Mouse (Mus musculus): ENCODE data around the gene Ech1.

The Ech1 gene

GRCm38 (mm10) chr7:28859953-28860352, 34.9 kb downstream of the Ech1 start:
- DNase-seq (ENCODE audit: low read depth, low spot score): no peak

DNA sequence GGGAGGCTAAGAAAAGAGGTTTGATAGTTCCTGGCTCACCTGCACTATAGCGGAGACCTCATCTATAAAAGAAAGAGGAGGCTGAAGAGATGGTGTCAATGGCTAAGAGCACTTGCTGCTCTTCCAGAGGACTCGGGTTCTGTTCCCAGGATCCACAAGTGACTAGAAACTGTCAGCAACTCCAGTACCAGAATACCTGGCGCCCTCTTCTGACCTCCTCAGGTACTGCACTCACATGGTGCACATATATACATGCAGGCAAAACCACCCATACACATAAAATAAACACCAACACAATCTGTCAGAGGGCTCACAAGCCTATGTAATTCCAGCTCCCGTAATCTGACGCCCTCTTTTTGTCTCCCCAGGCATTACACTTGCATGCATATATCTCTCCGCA, 35.9 kb downstream of the Ech1 start:
- no peak for DNase-seq (ENCODE audit: low read depth, low spot score)

- DNase-seq (ENCODE audit: low read depth, low spot score): no peak
These were observed 37.9 kb downstream of the Ech1 start for GRCm38 (mm10) chr7:28862817-28863499.

DNA sequence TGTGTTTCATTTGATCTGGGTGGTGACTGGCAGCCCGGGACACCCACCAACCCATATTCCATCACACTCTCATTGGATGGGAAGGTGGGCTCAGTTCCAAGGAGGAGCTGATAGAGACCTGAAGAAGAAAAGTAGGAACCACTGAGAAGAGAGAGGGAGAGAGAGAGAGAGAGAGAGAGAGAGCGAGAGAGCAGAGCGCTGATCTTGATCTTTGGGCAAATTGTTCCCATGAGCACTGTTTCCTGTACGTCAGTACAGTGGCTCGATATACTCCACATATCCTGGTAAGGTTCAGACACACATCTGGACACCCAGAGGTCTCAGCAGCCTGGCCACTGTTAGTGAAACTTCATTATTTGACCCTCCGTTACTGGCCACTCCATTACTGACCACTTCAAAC, 38.5 kb downstream of the Ech1 start, which contains the start of gene Lgals7:
Gene Lgals7, plus strand, starts transcription at position 314 of the 400 bp plus-strand sequence.
- DNase-seq (ENCODE audit: low read depth, low spot score): no peak

- no peak for DNase-seq (ENCODE audit: low read depth, low spot score)
These were observed 39.3 kb downstream of the Ech1 start for GRCm38 (mm10) chr7:28864288-28864750.

GRCm38 (mm10) chr7:28865481-28866300, 40.7 kb downstream of the Ech1 start:
- DNase-seq (ENCODE audit: low read depth, low spot score): peak; percentile 52

DNA sequence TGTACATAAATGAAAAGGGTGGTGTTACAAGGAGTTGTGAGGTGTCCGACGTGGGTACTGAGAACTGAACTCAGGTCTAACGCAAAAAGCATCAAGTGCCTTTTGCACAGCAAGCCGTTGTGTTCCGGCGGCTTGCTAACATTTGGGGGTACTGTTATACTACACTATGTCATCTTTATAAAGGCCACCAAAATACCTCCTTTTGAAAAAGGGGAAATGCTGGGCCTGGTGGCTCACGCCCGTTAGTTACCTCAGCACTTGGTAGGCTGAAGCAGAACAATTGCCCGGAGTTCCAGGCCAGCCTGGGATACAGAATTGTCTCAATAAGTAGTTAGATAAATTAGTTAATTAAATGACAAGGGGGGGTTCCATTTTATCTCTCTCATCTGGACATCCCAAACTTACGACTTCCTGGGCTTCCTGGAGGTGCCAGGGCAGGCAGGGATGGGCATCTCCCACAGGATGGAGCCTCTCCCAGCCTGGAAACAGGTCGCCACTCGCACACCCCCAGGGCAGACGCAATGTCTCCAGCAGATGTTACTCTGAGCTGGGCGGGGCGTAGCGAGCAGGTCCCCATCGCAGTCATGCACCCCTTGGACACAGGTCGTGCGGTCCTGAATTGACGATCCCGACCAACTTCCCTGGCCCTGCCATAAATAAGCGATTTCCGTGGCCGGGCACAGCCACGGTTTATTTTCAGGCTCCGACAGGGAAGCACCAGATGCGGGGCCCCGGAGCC, 41.9 kb downstream of the Ech1 start:
- DNase-seq (ENCODE audit: low read depth, low spot score): no peak

GRCm38 (mm10) chr7:28867508-28868340, 42.7 kb downstream of the Ech1 start:
- DNase-seq (ENCODE audit: low read depth, low spot score): peak; percentile 57

- no peak for DNase-seq (ENCODE audit: low read depth, low spot score)
These were observed 46.1 kb downstream of the Ech1 start for GRCm38 (mm10) chr7:28870901-28871664.

DNA sequence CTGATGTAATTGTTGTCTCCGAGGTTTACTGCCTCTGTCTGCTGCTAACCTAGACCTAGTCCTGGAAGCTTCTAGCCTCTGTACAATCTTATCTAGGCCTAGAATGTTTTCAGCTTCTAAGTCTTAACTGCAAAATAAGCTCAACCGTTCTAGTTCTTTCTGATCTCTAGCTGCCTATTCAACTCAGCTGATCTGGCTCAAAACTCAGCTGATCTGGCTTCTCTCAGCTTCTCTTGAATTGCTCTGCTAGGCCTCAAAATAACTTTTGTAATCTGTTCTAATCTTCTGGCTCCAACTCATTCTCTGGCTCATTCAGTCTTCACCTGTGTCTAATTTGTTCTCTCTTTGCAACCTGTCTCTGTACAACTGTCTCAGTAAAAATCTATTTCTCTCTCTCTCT, 49.5 kb downstream of the Ech1 start:
- no peak for DNase-seq (ENCODE audit: low read depth, low spot score)

DNA sequence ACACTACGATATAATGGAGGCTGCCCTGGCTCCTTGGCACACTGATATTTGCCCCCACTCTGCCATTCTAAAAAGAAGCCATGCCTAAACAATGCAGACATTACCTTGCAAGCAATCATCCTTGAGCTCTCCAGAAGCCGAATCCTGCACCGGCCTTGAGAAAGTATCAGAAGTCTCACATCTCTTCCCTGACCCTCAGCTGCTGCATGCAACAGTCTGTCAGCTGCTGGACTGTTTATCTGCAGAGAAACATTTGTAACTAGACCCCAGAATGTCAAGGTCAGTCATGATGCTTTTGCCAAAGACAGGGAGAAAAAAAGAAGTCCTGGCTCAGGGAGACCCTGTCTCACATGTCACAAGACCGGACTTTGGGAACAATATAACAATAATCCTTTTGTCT, 51.1 kb downstream of the Ech1 start:
- no peak for DNase-seq (ENCODE audit: low read depth, low spot score)

- DNase-seq (ENCODE audit: low read depth, low spot score): no peak
These were observed 52.1 kb downstream of the Ech1 start for GRCm38 (mm10) chr7:28877155-28877554.

GRCm38 (mm10) chr7:28877856-28878255, 52.8 kb downstream of the Ech1 start:
- DNase-seq (ENCODE audit: low read depth, low spot score): no peak

DNA sequence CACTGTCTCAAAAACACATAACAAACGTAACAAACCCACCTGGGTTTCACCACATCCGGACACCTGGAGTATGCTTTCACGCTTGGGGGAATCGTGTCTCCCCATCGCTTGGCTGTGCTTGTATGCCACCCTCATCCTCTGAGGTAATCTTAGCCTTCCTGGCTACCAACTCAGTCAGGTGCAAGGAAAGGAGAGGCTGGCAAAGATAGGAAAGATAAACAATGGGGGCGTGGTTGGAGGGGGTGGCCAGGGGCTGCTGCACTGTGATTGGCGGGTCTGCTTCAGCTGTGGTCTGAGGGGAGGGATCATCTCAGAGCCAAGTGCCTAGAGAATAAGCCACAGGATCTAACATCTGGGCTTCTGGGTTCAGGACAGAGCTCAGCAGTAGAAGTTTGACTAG, 54.6 kb downstream of the Ech1 start:
- no peak for DNase-seq (ENCODE audit: low read depth, low spot score)

- no peak for DNase-seq (ENCODE audit: low read depth, low spot score)
These were observed 55.5 kb downstream of the Ech1 start for GRCm38 (mm10) chr7:28880554-28880953.

- DNase-seq (ENCODE audit: low read depth, low spot score): no peak
These were observed 56.2 kb downstream of the Ech1 start, which contains the start of gene Capn12 for GRCm38 (mm10) chr7:28881199-28881598. Gene Capn12 (plus strand): TSS chr7:28881422.

Measured in forelimb bud, embryonic 11.5 days (tissue).